Comparison of ENCODE assay signal across 24 mouse cellular contexts in genomic region chr1:139224309-139224949, GRCm38 (mm10).
A peak's percentile ranks its signal among the peaks of the same experiment; 100 is the strongest.
DNase-seq lines count a peak whose midpoint lies in the region; ATAC-seq and TF ChIP-seq lines count a peak whose summit lies in the region.
"Had no signal": no experiment of that assay in that cellular context is flagged by ENCODE, and none has a peak within 500 bp of the region (broad histone marks: within the 10 kb centered on the region; RNA-seq: fewer than 3 reads in every experiment).

No protein-coding gene starts in this region.

- H3K9ac ChIP-seq in intestine, embryonic 14.5 days (ENCODE audit: low read length): no peak overlapping the region
- H3K9ac ChIP-seq in intestine, postnatal 0 days (ENCODE audit: low read depth, low read length): no peak overlapping the region
- no peak overlapping the region for H3K9ac ChIP-seq in intestine, embryonic 16.5 days (ENCODE audit: low read depth, low read length)
- no peak overlapping the region for H3K9ac ChIP-seq in stomach, embryonic 16.5 days (ENCODE audit: low read length)
- no peak overlapping the region for H3K9ac ChIP-seq in forebrain, embryonic 12.5 days
- H3K9ac ChIP-seq: embryonic facial prominence, embryonic 12.5 days; embryonic facial prominence, embryonic 15.5 days; forebrain, embryonic 13.5 days; hindbrain, embryonic 12.5 days; hindbrain, embryonic 15.5 days had no signal

- no peak for TF ChIP-seq CTCF in intestine, postnatal 0 days (IDR thresholded peaks at IDR 0.05; ENCODE audit: low read depth)
- no peak for TF ChIP-seq CTCF in layer of hippocampus, adult 2 months (conservative IDR thresholded peaks at IDR 0.05)

- DNase-seq in intestine, embryonic 14.5 days (ENCODE audit: low spot score): no peak
- no peak for DNase-seq in layer of hippocampus, adult 2 months (ENCODE audit: low spot score in 2 of 2)
- no peak for DNase-seq in layer of hippocampus, adult 18-20 months (ENCODE audit: low spot score in 2 of 2)
- DNase-seq in frontal cortex, postnatal 36 days (ENCODE audit: low spot score in 2 of 2): no peak
- DNase-seq: adrenal gland, postnatal 10 days; adrenal gland, postnatal 36 days; cerebellum, adult 18-20 months; cerebellum, adult 9-11 months; cerebellum, postnatal 25 days; gastrocnemius, adult 2 months; gastrocnemius, postnatal 14 days; heart, adult 11 months had no signal

- no peaks in the 10 kb centered on the region for H3K9me3 ChIP-seq in intestine, embryonic 14.5 days (ENCODE audit: control insufficient read depth, low read length)
- no peaks in the 10 kb centered on the region for H3K9me3 ChIP-seq in intestine, postnatal 0 days (ENCODE audit: control insufficient read depth)
- no peaks in the 10 kb centered on the region for H3K9me3 ChIP-seq in intestine, embryonic 16.5 days (ENCODE audit: control insufficient read depth, low read length)
- no peaks in the 10 kb centered on the region for H3K9me3 ChIP-seq in stomach, embryonic 16.5 days (replicated peaks; ENCODE audit: control insufficient read depth, low read length)
- H3K9me3 ChIP-seq in forebrain, embryonic 12.5 days: no peaks in the 10 kb centered on the region
- H3K9me3 ChIP-seq: embryonic facial prominence, embryonic 12.5 days; embryonic facial prominence, embryonic 15.5 days; forebrain, embryonic 13.5 days; hindbrain, embryonic 12.5 days; hindbrain, embryonic 15.5 days had no signal

- 44% methylated on average over 6 of the region's 6 CpGs for WGBS in intestine, embryonic 14.5 days
- WGBS in intestine, postnatal 0 days: 47% methylated on average over 6 of the region's 6 CpGs
- 46% methylated on average over 6 of the region's 6 CpGs for WGBS in intestine, embryonic 16.5 days
- 45% methylated on average over 6 of the region's 6 CpGs for WGBS in stomach, embryonic 16.5 days
- 88% methylated on average over 6 of the region's 6 CpGs for WGBS in forebrain, embryonic 12.5 days

- no peak for ATAC-seq in intestine, embryonic 14.5 days (replicated peaks; ENCODE audit: low FRiP score, low TSS enrichment, low read depth)
- ATAC-seq in intestine, postnatal 0 days: no peak
- peak; percentile 77 for ATAC-seq in intestine, embryonic 16.5 days
- peak; percentile 88; the same call in 1 of the 2 replicates for ATAC-seq in stomach, embryonic 16.5 days (ENCODE audit: insufficient read depth, low FRiP score)
- ATAC-seq in forebrain, embryonic 12.5 days (ENCODE audit: low FRiP score): no peak
- ATAC-seq: forebrain, embryonic 13.5 days; forebrain, embryonic 16.5 days; Patski had no signal

- no peaks in the 10 kb centered on the region for H3K36me3 ChIP-seq in intestine, embryonic 14.5 days (ENCODE audit: control insufficient read depth, insufficient read depth, low read length)
- no peaks in the 10 kb centered on the region for H3K36me3 ChIP-seq in intestine, postnatal 0 days (ENCODE audit: control insufficient read depth, insufficient read depth)
- H3K36me3 ChIP-seq in intestine, embryonic 16.5 days (ENCODE audit: control insufficient read depth, insufficient read depth, low read length): no peaks in the 10 kb centered on the region
- no peaks in the 10 kb centered on the region for H3K36me3 ChIP-seq in stomach, embryonic 16.5 days (ENCODE audit: control insufficient read depth, insufficient read depth, low read length)
- no peaks in the 10 kb centered on the region for H3K36me3 ChIP-seq in forebrain, embryonic 12.5 days (replicated peaks)
- H3K36me3 ChIP-seq: embryonic facial prominence, embryonic 12.5 days; embryonic facial prominence, embryonic 15.5 days; hindbrain, embryonic 12.5 days; hindbrain, embryonic 15.5 days had no signal

- peaks cover 9% of the 10 kb centered on the region for H3K4me1 ChIP-seq in intestine, embryonic 14.5 days (replicated peaks; ENCODE audit: control insufficient read depth, insufficient read depth, low read length)
- no peaks in the 10 kb centered on the region for H3K4me1 ChIP-seq in intestine, postnatal 0 days (replicated peaks; ENCODE audit: control insufficient read depth, insufficient read depth, low read length)
- H3K4me1 ChIP-seq in intestine, embryonic 16.5 days (ENCODE audit: control insufficient read depth, insufficient read depth, low read length): peaks cover 10% of the 10 kb centered on the region
- peaks cover 5% of the 10 kb centered on the region; the same call in 1 of the 2 replicates for H3K4me1 ChIP-seq in stomach, embryonic 16.5 days (ENCODE audit: control insufficient read depth, insufficient read depth, low read length)
- no peaks in the 10 kb centered on the region for H3K4me1 ChIP-seq in forebrain, embryonic 12.5 days
- H3K4me1 ChIP-seq: embryonic facial prominence, embryonic 12.5 days; embryonic facial prominence, embryonic 15.5 days; forebrain, embryonic 13.5 days; hindbrain, embryonic 12.5 days; hindbrain, embryonic 15.5 days had no signal

- no peaks in the 10 kb centered on the region for H3K27me3 ChIP-seq in intestine, embryonic 14.5 days (replicated peaks; ENCODE audit: control insufficient read depth, insufficient read depth, low read length)
- no peaks in the 10 kb centered on the region for H3K27me3 ChIP-seq in intestine, postnatal 0 days (replicated peaks; ENCODE audit: control insufficient read depth, insufficient read depth, low read length)
- H3K27me3 ChIP-seq in intestine, embryonic 16.5 days (replicated peaks; ENCODE audit: control insufficient read depth, insufficient read depth, low read length): no peaks in the 10 kb centered on the region
- no peaks in the 10 kb centered on the region for H3K27me3 ChIP-seq in stomach, embryonic 16.5 days (ENCODE audit: control insufficient read depth, insufficient read depth, low read length)
- H3K27me3 ChIP-seq in forebrain, embryonic 12.5 days: no peaks in the 10 kb centered on the region
- H3K27me3 ChIP-seq: embryonic facial prominence, embryonic 12.5 days; embryonic facial prominence, embryonic 15.5 days; forebrain, embryonic 13.5 days; hindbrain, embryonic 12.5 days; hindbrain, embryonic 15.5 days had no signal

- H3K27ac ChIP-seq in intestine, embryonic 14.5 days (ENCODE audit: low read depth): peak overlapping the region; percentile 64
- H3K27ac ChIP-seq in intestine, postnatal 0 days (ENCODE audit: low read depth, low read length): no peak overlapping the region
- 0 out of 2 replicates have a peak overlapping the region, but pooled peaks have one; percentile 0 for H3K27ac ChIP-seq in layer of hippocampus, adult 2 months
- peak overlapping the region; percentile 69 for H3K27ac ChIP-seq in intestine, embryonic 16.5 days (ENCODE audit: low read length)
- peak overlapping the region; percentile 77 for H3K27ac ChIP-seq in stomach, embryonic 16.5 days (ENCODE audit: low read length)
- no peak overlapping the region for H3K27ac ChIP-seq in forebrain, embryonic 12.5 days
- H3K27ac ChIP-seq: embryonic facial prominence, embryonic 12.5 days; embryonic facial prominence, embryonic 15.5 days; forebrain, embryonic 13.5 days; gastrocnemius, adult 2 months; hindbrain, embryonic 12.5 days; hindbrain, embryonic 15.5 days had no signal

- no peak overlapping the region for H3K4me2 ChIP-seq in intestine, embryonic 14.5 days (ENCODE audit: low read length)
- no peak overlapping the region for H3K4me2 ChIP-seq in intestine, postnatal 0 days (replicated peaks; ENCODE audit: low read depth)
- no peak overlapping the region for H3K4me2 ChIP-seq in intestine, embryonic 16.5 days (ENCODE audit: low read depth, low read length)
- H3K4me2 ChIP-seq in stomach, embryonic 16.5 days (ENCODE audit: low read depth, low read length): no peak overlapping the region
- H3K4me2 ChIP-seq in forebrain, embryonic 12.5 days: no peak overlapping the region
- H3K4me2 ChIP-seq: embryonic facial prominence, embryonic 12.5 days; embryonic facial prominence, embryonic 15.5 days; forebrain, embryonic 13.5 days; heart, embryonic 11.5 days; hindbrain, embryonic 12.5 days; hindbrain, embryonic 15.5 days had no signal

- no peak overlapping the region for H3K4me3 ChIP-seq in intestine, embryonic 14.5 days (ENCODE audit: low read depth, low read length)
- H3K4me3 ChIP-seq in intestine, postnatal 0 days (ENCODE audit: low read depth, low read length): no peak overlapping the region
- no peak overlapping the region for H3K4me3 ChIP-seq in layer of hippocampus, adult 2 months
- H3K4me3 ChIP-seq in intestine, embryonic 16.5 days (ENCODE audit: low read length): no peak overlapping the region
- no peak overlapping the region for H3K4me3 ChIP-seq in stomach, embryonic 16.5 days (replicated peaks; ENCODE audit: low read length)
- no peak overlapping the region for H3K4me3 ChIP-seq in forebrain, embryonic 12.5 days (replicated peaks)
- H3K4me3 ChIP-seq: embryonic facial prominence, embryonic 12.5 days; embryonic facial prominence, embryonic 15.5 days; forebrain, embryonic 13.5 days; gastrocnemius, adult 2 months; hindbrain, embryonic 12.5 days; hindbrain, embryonic 15.5 days had no signal

Comparison
In these comparisons a context has a peak if more than half of its experiments do, and no peak if none do; other contexts are left out.
1. ATAC-seq: peak in intestine, embryonic 16.5 days (single experiment) and stomach, embryonic 16.5 days (single experiment); none in intestine, embryonic 14.5 days (single experiment), intestine, postnatal 0 days (single experiment) and forebrain, embryonic 12.5 days (single experiment).
2. H3K27ac ChIP-seq: peak in intestine, embryonic 14.5 days (single experiment), layer of hippocampus, adult 2 months (single experiment), intestine, embryonic 16.5 days (single experiment) and stomach, embryonic 16.5 days (single experiment); none in intestine, postnatal 0 days (single experiment) and forebrain, embryonic 12.5 days (single experiment).